Comparison of ENCODE assay signal across 34 mouse cellular contexts in genomic region chr10:89588708-89589107, GRCm38 (mm10). TPM values are rescaled to one million over a fixed set of nuclear protein-coding genes. Genes with fewer than 3 reads are reported as not detected.
"Had no signal": no experiment of that assay in that cellular context is flagged by ENCODE, and none has a peak within 500 bp of the region (broad histone marks: within the 10 kb centered on the region; RNA-seq: fewer than 3 reads in every experiment).

No protein-coding gene starts in this region.

- H3K9me3 ChIP-seq: embryonic facial prominence, embryonic 10.5 days; embryonic facial prominence, embryonic 12.5 days; embryonic facial prominence, embryonic 13.5 days; embryonic facial prominence, embryonic 15.5 days; forebrain, embryonic 10.5 days; forebrain, embryonic 12.5 days; forebrain, embryonic 13.5 days; forebrain, embryonic 15.5 days had no signal

- H3K4me2 ChIP-seq: embryonic facial prominence, embryonic 12.5 days; embryonic facial prominence, embryonic 13.5 days; embryonic facial prominence, embryonic 15.5 days; forebrain, embryonic 12.5 days; forebrain, embryonic 13.5 days; forebrain, embryonic 15.5 days had no signal

- H3K9ac ChIP-seq: embryonic facial prominence, embryonic 12.5 days; embryonic facial prominence, embryonic 13.5 days; embryonic facial prominence, embryonic 15.5 days; forebrain, embryonic 12.5 days; forebrain, embryonic 13.5 days; forebrain, embryonic 15.5 days; forebrain, postnatal 0 days had no signal

- H3K36me3 ChIP-seq: embryonic facial prominence, embryonic 10.5 days; embryonic facial prominence, embryonic 12.5 days; embryonic facial prominence, embryonic 13.5 days; embryonic facial prominence, embryonic 15.5 days; forebrain, embryonic 10.5 days; forebrain, embryonic 12.5 days; forebrain, embryonic 15.5 days had no signal

- H3K4me3 ChIP-seq: embryonic facial prominence, embryonic 10.5 days; embryonic facial prominence, embryonic 12.5 days; embryonic facial prominence, embryonic 13.5 days; embryonic facial prominence, embryonic 15.5 days; erythroblast, embryonic 14.5 days; forebrain, embryonic 10.5 days; forebrain, embryonic 12.5 days; forebrain, embryonic 13.5 days; forebrain, embryonic 15.5 days; gastrocnemius, adult 2 months; heart, adult 2 months had no signal

- DNase-seq: cerebellum, adult 8-10 months; cerebellum, adult 9-10 months; cerebellum, postnatal 10 days; cerebellum, postnatal 14 days; cerebellum, postnatal 25 days; cerebellum, postnatal 36 days; embryo, embryonic 11 days; forebrain, postnatal 0 days; gastrocnemius, adult 2 months; gastrocnemius, postnatal 10 days; gastrocnemius, postnatal 14 days; gastrocnemius, postnatal 25 days; gastrocnemius, postnatal 36 days; heart, adult 11 months; heart, adult 18-20 months; heart, adult 2 months had no signal

- ATAC-seq: forebrain, embryonic 13.5 days; forebrain, embryonic 14.5 days; forebrain, embryonic 15.5 days; forebrain, embryonic 16.5 days; forebrain, postnatal 0 days had no signal

- H3K4me1 ChIP-seq: embryonic facial prominence, embryonic 10.5 days; embryonic facial prominence, embryonic 12.5 days; embryonic facial prominence, embryonic 13.5 days; embryonic facial prominence, embryonic 15.5 days; forebrain, embryonic 13.5 days; forebrain, embryonic 15.5 days had no signal

- H3K27ac ChIP-seq: embryonic facial prominence, embryonic 10.5 days; embryonic facial prominence, embryonic 12.5 days; embryonic facial prominence, embryonic 13.5 days; embryonic facial prominence, embryonic 15.5 days; forebrain, embryonic 10.5 days; forebrain, embryonic 12.5 days; forebrain, embryonic 13.5 days; forebrain, embryonic 15.5 days; gastrocnemius, adult 2 months; heart, adult 2 months had no signal

- H3K27me3 ChIP-seq: embryonic facial prominence, embryonic 12.5 days; embryonic facial prominence, embryonic 13.5 days; embryonic facial prominence, embryonic 15.5 days; forebrain, embryonic 12.5 days; forebrain, embryonic 13.5 days; forebrain, embryonic 15.5 days had no signal

RNA-seq across cellular contexts. Expression of gene Slc17a8, which starts 32.3 kb away (rescaled TPM):
- total RNA-seq: common myeloid progenitor, adult 5-6 weeks; gastrocnemius, adult 2 months; gastrocnemius, adult 8-10 months; gastrocnemius, postnatal 25 days; gastrocnemius, postnatal 36 days; granulocyte monocyte progenitor cell, adult 5-6 weeks; heart, adult 18-20 months; heart, adult 2 months; heart, adult 8-10 months had no signal
- polyA plus RNA-seq: embryonic facial prominence, embryonic 13.5 days; erythroblast, embryonic 14.5 days; heart, adult 2 months had no signal

RNA-seq across cellular contexts. Expression of gene Nr1h4, which starts 55.3 kb away (rescaled TPM):
- total RNA-seq: common myeloid progenitor, adult 5-6 weeks; forebrain, postnatal 0 days; gastrocnemius, postnatal 10 days; gastrocnemius, postnatal 14 days; gastrocnemius, postnatal 25 days; gastrocnemius, postnatal 36 days; granulocyte monocyte progenitor cell, adult 5-6 weeks had no signal
- polyA plus RNA-seq: embryonic facial prominence, embryonic 10.5 days; embryonic facial prominence, embryonic 11.5 days; embryonic facial prominence, embryonic 12.5 days; embryonic facial prominence, embryonic 13.5 days; embryonic facial prominence, embryonic 14.5 days; embryonic facial prominence, embryonic 15.5 days; erythroblast, embryonic 14.5 days; forebrain, embryonic 10.5 days; forebrain, embryonic 11.5 days; forebrain, embryonic 12.5 days; forebrain, postnatal 0 days had no signal
